Mouse (Mus musculus) MN1 (cell line): ENCODE data around the gene Armc8.
A peak's percentile ranks its signal among the peaks of the same experiment; 100 is the strongest.

Source experiments
- DNase-seq: peaks from one replicate; pipeline ENCODE4 v3.0.0-alpha.2; 2016; ENCODE audit warnings: low spot score

Armc8 gene

DNA sequence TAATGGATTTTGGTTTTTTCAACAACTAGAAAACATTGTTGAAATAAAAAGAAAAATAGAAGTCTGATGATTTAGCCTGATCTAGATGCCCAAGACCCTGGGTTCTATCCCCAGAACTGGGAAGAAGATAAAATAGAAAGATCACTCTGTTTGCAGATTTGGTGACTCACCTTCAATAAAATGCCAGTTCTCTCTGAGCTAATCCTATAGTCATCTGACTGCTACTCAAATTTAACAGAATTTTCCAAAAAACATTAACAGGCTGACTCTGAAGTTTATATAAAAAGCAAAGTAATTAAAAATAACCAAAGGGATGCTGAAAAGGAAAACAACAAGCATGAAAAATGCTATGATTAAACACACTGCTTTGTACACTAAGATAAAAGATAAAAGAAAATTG lies 122.4 kb downstream of the Armc8 start:
- DNase-seq: no peak

DNA sequence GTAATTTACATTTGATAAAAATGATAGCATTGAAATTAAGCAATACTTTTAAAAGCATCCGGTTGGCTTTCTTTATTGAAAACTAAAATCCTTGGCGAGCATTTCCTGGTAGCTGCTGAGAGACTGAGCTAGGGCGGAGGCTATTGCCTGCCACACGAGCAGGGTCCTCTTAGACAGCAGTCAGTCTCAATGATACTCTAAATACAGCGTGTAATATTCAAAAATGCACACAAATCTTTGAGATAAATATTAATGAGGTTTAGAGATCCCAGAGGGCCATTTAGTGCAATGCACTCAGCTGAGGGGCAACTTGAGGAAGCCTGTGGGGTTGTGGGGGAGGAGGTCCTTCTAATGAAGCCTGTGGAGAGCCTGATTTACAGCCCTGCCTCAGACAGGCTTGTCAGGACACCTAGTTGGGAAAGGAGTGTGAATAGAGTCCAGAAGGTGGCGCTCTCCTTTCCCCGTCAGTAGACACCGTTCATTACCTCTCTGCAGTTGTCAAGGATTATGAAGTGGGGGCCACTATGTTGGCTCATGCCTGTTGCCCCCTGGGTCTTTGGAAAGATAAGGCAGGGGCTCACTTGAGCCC lies 124.0 kb downstream of the Armc8 start:
- no peak for DNase-seq

DNA sequence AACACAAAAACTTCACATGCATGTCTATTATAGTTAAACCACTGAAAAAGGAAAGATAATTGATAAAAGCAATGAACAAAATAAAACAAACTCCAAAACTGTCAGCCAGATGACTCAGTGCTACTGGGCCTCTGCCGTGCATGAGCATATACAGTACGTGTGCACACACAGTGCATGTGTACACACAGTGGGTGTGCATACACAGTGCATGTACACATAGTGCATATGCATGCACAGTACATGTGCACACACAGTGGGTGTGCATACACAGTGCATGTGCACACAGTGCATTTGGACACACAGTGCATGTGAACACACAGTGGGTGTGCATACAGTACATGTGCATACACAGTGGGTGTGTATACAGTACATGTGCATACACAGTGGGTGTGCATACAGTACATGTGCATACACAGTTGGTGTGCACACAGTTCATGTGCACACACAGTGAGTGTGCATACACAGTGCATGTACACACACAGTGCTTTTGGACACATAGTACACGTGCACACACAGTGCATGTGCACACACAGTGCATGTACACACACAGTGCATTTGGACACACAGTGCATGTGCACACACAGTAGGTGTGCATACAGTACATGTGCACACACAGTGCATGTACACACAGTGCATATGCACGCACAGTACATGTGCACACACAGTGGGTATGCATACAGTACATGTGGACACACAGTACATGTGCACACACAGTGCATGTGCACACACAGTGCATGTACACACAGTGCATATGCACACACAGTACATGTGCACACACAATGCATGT lies 126.9 kb downstream of the Armc8 start:
- no peak for DNase-seq

DNA sequence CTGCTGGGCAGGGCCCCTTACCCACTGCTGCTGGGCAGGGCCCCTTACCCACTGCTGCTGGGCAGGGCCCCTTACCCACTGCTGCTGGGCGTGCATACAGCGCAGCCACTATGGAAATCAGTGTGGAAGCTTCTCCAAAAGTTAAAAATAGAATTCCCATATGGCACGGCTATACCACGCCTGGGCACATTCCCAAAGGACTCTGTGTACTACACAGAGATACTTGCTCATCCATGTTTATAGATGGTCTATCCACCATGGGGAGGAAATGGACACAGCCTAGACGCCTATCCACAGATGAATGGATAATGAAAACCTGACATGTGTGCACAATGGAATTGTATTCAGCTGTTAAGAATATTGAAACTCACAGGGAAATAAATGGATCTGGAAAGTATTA lies 127.8 kb downstream of the Armc8 start:
- DNase-seq: no peak

DNA sequence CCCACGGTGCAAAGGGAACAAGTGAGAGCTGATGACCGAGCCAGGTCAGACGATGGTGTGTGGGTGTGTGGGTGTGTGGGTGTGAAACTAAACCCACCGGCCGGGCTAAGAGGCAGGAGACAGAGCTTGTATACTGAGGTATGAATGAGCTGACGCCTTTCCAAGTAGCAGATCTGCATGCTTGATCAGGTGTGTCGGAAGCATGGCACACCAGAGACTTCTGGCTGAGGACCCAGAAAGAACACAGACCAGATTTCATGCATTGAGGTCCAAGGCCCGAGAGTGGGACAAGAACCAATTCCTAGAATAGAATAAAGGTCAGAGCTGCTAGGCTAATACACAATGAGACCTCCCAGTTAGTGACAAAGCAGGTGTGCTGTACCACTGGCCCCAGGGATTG lies 129.6 kb downstream of the Armc8 start:
- no peak for DNase-seq

DNA sequence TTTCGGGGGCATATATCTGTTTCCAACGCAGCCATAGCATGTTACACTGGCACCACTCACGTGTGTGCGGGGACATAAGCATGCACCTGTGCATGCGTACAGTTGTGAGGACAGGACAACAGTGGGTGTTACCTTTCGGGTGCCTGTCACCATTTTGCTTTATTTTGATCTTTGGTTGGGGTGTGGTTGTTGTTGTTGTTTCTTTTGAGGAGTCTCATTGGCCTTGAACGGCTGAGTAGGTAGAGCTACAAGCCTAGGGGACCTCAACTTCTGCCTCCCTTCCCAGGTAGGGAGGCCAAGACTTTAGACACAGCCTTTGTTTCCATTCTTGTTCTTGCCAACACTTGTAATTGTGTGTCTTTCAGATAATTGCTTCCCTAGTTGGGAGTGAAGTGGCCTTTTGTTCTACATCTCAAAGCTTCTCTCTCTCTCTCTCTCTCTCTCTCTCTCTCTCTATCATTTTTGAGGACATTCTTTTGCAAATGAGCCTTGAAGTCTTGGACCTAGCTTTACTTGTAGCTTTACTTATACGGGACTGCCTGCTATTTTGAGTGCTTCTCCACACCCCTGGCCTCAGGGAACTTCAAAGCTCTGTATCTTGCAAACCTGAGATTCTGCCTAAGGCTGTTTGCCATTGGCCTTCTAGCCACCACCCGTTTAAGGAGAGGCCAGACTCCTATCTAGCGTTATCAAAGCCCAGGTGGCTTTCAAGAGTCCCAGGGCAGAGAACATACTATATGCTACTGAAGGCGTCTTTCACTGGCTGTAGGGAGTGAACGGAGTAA lies 130.7 kb downstream of the Armc8 start:
- no peak for DNase-seq

DNA sequence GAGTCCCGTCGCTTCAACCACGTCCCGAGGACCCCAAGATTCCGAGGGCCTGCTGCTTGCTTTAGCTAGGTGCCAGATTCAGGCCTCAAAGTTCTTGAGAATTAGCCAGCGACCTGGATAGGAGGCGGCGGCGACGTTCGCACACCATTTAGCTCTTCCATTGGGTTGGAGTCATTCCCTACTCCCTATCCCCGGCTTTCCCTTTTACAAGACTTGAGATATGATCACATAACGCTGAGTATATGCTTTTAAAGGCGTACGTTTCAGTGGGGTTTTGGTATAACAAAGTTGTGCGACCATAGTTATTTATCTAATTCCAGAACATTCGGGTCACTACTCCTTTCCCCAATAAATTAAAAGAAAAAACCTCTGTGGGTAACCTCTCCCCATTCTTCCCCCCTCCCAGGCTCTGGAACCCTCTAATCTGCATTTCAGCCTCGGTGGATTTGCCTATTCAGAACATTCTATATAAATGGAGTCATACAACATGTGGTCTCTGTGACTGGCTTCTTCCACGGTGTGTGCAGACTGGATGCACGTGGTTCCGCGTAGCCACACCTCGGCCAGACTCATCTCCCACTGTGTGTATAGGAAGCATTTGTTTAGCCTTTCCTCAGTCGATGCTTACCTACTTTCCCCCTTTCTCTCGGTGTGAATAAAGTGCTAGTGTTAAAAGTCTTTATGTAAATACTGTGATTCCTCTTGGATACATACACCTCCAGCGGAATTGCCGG lies 131.5 kb downstream of the Armc8 start, which contains the start of gene Mras:
Gene Mras, minus strand, starts transcription at position 351 of the 734 bp plus-strand sequence.
- no peak for DNase-seq

DNA sequence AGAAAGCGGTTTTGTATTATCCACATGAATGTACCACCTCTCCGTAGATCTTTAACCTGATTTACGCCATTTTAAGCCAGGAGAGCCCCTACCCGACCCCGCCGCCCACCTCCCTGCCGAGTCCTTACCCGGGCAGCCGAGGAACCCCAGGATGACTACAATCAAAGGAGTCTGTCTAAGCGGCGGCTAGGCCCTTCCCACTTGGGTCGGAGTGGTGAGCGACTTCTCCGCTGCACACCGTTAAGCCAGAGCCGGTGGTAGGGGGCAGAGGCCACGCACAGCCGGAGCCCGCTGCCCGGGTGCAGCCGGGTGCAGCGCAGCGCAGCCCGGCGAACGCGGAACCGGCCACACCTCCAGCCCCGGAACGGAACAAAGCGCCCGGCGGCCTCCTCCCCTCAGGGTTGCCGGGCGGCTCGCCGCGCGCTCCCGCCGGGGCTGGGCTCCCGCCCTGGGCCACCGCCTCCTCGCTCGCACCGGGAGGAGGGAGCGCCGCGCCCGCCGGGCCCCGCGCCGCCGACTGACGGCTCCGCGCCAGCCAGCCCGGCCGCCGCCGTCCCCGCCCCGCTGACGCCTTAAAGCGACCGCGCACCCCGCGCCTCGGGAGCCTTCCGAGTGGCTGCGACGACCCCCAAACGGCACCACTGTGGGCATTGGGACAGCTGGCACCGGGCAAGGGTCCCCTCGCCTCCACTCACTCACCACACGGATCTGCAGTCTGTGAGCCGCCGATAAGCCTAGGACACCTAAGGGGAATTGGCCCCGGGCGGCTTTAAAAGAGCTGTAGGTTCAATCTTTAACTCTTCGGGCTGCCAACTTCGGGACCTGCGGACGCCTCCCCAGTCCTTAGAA lies 132.3 kb downstream of the Armc8 start:
- peak; percentile 12 for DNase-seq

DNA sequence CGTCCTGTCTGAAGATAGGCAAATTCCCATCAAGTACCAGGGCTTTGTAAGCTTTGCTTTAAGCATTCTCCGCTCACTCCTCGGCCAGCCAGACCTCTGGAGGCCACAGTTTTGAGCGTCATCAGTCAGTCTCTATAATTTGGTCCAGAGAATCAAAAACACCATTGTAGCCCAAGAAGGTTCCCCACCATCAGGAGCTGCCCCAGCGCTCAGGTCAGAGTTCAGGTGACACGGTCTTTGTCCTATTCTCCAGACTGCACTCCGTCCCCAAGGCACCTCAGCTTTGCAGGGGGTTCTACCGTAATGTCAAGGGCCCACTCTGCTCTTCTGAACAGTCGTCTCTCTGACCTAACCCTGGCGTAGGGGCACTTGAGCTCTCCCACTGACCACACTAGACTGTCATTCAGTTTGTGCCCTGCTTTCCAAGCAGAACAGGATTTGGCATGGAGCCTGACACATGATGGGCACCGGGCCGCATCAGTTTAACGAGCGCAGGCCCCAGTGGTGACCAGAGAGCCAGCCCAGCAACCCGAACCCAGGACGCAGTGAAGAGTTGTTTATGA lies 133.0 kb downstream of the Armc8 start:
- DNase-seq: no peak

DNA sequence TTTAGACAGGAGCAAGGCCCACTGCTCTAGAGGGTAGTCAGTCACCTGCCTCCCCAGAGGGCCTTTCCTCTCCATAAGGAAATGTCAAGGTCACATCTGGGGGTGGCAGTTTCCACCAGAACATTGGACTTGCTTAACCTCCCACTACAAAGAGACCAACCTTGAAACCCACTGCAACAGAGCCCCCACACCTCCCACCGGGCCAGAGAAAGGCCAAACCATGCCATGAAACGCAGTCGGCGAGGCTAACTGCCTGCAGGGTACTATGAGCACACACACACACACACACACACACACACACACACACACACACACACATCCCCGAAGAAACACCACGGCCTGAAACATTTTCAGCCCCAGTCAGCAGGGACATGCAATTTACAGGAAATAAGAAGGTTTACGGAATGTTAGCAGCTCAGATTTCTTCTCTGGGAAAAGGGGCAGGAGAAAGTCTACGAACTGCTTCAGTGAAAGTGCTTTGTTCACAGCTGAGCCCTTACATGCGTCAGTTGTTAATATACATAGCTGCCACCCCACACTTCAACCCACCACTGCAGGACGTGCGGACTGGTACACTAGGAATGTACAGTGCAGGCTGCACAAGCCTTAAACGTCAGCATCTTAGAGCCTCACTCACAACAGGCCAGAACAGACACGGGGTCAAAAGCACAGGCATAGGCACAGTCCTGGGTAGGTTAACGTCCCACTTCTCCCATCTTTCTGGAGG lies 133.6 kb downstream of the Armc8 start:
- DNase-seq: no peak

DNA sequence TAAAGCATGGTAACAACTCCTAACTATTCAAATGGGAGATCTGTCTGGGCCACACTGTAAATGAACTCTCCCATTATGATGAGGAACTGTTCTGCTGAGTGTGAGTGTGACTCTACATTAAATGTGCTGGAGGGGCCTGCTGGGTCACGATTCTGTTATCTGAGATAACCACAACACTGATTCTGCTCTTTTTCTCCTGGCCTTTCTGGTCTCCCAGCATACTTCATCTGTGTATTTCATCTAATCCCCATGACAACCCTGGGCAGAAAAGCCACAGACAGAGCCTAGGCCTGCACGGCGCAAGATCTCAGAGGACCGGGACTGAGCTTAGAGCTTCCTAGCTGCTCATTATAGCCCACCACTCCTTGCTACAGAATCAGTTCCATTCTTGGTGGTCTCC lies 136.2 kb downstream of the Armc8 start:
- DNase-seq: no peak

DNA sequence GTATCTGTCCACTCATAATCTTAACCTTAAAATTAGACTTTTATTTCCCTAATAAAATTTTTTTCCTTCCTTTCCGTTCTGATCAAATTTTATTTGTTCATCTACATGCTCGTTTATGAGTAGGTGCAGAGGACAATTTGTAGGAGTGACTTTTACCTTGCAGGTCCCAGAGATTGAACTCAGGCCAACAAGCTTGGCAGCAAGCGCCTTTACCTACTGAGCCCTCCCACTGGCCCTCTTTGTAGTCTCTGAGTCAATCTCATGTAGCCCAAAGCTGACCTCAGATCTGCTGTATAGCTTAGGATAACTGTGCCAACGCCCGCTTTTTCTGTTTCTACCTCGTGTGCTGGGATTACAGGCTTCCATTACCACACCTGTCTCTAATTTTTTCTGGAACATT lies 136.7 kb downstream of the Armc8 start:
- DNase-seq: no peak

DNA sequence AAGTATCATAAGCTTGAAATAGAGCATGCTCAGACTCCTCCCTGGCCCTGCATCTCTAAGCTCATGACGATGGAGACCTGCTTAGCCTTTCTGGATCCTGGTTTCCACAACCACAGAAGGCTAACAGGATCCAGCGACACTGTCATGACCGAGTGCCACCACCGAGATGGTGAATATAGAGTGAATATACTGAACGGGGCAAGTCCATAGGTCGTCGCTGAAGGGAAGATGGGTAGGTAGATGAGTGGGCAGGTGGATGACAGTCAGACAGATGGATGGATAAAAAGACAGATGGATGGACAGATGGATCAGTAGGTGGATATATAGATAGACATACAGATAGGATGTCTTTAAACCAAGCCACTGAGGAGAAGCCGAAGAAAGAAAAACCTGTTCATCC lies 137.4 kb downstream of the Armc8 start:
- no peak for DNase-seq

DNA sequence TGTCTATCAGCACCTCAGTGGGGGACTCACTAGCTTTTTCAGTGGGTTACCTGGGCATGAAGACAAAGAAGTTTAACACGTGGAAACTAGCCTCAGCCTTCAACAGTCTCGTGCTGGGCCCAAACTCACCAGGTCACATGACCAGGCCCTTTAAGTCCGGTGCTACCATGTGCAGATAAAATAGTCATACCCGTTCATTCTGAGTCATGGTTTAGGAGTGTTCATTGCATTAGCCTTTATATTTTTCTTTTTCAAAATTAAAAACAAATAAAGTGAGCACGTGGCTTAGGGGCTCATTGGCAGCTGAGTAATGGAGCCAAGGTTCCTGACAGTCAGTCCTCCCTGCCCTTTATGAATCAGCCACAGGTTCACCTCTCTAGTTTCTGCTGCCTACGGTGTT lies 137.9 kb downstream of the Armc8 start:
- DNase-seq: no peak

DNA sequence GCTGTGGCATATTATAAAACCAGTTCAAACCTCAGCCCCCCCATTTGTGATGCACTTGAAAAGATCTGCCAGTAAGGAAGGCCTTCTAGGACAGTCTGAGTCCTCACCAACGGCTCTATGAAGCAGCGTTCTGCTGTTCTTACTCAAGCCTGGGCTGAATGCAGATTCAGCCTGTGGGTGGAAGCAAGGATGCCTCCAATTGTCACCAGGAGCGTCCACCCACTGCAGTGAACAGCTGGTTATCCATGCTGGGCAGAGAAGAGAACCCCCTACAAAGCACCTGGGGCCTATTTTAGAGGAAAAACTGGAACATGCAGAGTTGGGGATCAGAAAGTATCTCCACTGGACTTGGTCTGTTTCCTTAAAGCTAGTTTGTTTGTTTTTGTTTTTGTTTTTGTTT lies 138.9 kb downstream of the Armc8 start:
- no peak for DNase-seq

DNA sequence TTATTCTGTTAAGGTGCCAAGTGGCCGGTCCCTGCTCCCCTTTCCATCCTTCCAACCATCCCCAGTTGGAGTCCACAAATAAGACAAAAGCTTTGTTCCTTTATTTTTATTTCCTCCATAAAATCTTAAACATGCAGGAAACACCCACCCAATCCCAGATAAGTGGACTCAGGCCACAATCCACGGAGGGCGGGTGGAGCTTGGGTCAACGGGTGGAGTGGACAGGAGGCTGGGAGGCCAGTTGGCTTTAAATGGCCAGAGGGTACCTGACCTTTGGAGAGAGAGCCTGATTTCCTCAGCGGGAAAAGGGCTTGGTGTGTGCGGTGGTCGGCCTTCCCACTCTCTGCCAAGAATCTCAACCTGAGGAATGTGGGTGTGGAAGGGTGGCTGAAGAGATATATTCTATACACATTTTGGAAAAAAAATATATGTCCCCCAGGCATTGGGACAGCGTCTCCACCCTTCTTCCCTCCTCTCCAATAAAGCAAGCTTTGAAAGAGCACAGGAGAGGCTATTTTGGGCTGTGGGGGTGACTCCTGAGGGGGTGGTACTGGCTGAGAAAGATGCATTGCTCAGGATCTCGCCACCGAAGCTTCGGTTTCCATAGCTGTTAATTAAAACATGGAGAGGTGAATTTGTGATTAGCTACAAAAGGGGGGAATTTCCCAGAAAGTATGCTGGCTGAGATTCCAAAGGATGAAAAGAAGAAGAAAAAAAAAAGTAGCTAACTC lies 139.9 kb downstream of the Armc8 start:
- DNase-seq: no peak
